Mouse (Mus musculus): Measurements from ENCODE around the gene Irx3. TPM values are rescaled to one million over a fixed set of nuclear protein-coding genes. Genes with fewer than 3 reads are reported as not detected.

Irx3 gene
- total RNA-seq, 2 experiments from 2014 or later: 22.5 to 31.6 TPM

DNA sequence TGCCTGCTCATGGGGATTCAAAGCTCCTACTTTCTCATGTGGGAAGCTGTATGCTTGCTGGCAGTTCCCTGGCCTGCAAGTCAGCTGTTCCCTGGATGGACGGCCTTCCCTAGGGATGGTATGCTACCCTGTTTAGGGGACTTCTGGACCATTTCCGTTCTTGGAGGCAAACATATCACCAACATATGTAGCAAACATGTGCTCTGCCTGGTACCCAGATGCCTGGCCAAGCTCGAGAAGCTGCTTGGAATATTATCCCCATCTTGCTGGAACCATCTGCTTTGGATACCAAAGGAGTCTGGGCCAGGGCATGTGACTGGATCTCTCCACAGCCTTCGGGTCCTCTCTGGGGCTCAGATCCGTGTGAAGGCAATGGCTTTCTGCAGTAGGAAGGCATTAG lies 52.5 kb downstream of the Irx3 start:
- intact Hi-C loops (cut with DNase I): no loop called here
- DNase-seq: no peak

All from heart, postnatal 14 days (tissue).